Mouse (Mus musculus) bone marrow macrophage, adult 2 months (primary cell): ENCODE results near the gene Rasa4.

Source experiments
- CTCF ChIP-seq: IDR thresholded peaks from 2 replicates; pipeline ENCODE4 v1.5.1; 2012; ENCODE audit warnings: low read depth, mild to moderate bottlenecking, low read length, moderate library complexity
- POLR2A ChIP-seq: IDR thresholded peaks from 2 replicates; pipeline ENCODE4 v1.6.1; 2012; ENCODE audit warnings: mild to moderate bottlenecking, low read depth, low read length, borderline replicate concordance

- peak; percentile 18; the same call in 1 of the 2 replicates for TF ChIP-seq CTCF
- TF ChIP-seq POLR2A: no peak
These were observed 14.3 kb upstream of the Rasa4 start for GRCm38 (mm10) chr5:136069411-136069810.
